Mouse (Mus musculus): ENCODE results near the gene Tspo2. TPM values are rescaled to one million over a fixed set of nuclear protein-coding genes. Genes with fewer than 3 reads are reported as not detected.

Gene Tspo2
- total RNA-seq, 2 experiments from 2014 or later, result not detected

DNA sequence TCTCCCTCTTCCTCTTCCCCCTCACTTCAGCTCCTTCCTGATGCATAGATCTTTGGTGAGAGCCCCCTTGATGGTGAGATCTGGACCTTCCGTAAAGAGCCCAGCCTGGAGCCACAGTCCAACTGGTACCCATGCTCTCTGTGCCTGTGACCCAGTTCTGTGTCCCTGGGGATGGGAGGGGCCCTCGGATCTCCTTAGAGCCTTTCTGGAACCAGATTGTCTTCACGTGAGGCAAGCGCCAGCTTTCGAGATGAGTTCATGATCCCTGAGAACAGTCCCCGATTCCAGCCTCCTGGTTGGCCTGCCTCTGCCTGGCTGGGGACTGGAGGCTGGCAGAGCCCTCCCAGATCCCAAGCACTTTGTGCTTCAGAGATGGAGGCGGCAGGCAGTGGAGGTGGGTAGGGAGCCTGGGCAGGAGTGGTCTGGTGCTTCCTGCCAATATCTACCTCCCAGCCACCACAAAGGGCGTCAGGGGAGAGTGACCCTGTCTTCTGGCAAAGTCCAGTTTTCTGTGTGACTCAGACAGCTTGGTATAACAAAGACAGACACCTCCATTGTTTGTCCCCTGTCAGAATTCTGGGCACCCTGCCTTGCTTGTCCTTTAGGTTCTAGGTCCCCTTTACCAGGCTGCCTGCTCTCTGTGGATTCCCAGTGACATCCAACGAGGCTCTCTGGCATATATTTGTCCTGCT, 577 bp upstream of the Tspo2 start:
- DNase-seq (ENCODE audit: low spot score in 2 of 2), result no peak

DNA sequence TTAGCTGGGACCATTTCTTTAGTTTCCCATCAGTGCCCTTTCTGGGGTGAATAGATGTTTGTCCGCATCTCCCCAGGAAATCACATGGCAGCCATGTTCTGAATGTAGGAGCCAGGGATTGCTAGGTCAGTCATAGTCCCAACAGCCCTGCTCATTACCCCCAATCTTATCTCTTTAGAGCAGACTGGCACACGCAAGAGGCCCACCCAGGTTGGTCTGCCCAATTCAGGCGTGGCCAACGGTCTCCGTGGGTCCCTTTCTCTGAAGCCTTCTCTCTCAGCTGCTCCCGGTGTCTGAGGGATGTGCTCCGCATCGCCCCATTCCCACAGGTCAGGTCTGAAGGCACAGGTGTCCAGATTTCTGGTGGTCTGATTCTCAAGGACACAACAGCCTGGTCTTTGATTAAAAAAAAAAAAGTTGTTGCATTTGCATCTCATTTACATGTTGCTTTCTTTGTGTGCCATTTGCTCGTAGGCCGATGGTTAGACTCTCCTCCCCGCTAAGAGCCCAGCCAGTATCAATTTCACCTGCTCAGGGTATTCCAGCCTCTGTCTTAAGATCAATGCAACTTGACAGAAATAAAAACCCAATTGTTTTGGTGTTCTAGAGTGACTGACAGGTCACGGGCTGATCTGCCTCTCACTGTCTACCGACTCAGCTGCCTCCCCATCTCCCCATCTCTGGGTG, 513 bp downstream of the Tspo2 start:
- DNase-seq (ENCODE audit: low spot score in 2 of 2), result no peak

DNA sequence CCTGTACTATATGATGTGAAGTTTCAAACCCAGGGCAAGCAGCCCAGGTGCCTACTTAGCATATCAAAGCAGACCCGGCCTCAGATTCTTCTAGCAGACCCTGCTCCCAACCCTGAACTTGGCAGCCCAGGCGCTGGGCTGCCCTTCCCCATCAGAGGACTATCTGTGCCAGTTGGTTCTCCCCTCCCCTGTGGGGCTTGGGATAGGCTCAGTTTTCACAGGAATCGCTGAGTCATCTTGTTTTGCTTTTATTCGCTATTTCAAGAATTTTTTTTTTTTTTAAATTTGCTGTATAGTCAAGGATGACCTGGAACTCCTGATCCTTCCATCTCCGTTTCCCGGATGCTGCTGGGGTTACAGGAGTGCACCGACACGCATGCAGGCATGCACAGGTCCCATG, 3.6 kb downstream of the Tspo2 start:
- no peak for DNase-seq (ENCODE audit: low spot score in 2 of 2)

DNA sequence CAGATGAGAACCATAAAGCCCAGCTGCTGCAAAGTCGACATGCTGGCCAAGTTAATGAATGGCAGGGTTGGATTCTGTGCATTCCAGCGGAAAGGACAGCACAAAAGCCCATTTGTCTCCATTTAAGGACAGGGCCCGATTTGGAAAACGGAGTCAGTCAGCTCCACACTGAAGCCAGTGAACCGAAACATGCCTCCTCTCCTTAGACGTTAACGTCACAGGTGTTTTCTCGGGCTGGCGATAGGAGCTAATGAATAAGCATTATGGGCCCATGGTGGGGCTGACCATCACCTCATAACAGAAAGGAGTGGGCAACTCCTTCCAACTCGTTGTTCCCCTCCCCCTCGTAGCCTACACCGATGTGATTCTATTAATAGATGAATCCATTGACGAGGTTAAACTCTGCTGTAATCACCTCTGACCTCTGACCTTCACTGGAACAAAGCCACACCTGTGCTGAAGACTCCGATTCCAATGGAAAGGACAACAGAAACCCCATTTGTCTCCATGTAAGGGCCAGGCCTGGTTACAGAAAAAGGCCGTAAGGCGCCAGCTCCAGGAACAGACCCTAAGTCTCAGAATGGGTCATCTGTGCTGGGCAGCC, 7.7 kb downstream of the Tspo2 start:
- DNase-seq (ENCODE audit: low spot score in 2 of 2), result no peak

DNA sequence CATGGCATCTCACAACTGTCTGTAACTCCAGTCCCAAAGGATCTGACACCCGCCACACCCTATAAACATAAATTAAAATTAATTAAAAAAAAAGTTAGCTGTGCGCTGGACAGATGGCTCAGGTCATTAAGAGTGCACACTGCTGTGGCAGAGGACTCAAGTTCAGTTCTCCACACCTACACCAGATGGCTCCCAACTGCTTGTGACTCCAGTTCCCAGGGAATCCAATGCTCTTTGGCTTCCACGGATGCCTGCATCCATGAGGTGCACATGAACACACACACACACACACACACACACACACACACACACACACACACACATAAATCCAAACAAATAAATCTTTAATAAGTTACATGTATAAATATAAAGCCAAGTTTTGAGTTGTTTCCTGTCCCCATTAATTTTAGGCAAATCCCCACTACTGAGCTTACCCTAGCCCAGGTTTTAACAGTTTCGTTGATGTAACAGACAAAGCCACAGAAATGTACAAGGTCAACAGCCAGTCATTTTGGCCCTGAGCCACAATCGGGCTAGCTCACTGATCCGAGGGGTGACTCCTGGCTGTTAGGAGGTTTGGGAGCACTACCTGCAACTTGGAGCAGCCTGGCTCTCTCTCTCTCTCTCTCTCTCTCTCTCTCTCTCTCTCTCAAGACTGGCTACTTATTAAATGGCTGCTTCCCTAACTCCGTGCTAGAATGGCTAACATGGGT, 8.4 kb downstream of the Tspo2 start:
- DNase-seq (ENCODE audit: low spot score in 2 of 2), result no peak

DNA sequence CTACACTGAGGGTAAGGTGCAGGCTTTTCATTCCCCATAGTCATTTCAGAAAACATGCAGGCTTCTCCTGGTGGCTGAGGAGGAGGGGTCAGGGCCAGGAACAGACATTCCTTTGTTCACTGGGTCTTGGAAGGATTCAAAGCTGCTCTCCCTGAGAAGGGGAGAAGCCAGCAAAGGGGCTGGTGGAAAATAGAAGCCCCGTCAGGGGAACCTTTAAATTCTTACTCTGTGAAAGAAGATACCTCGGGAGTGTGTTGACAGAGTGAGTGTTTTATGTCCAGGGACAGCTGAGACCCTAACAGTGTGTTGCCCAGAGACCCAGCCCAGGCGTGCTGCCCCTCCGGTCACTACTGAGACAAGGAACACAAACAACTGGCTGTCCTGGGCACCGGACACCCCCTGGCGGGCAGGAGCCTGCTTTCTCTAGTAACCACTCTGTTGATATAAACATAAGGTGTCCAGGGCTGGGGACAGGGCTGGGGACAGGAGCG, 13.9 kb downstream of the Tspo2 start:
- DNase-seq (ENCODE audit: low spot score in 2 of 2), result no peak

DNA sequence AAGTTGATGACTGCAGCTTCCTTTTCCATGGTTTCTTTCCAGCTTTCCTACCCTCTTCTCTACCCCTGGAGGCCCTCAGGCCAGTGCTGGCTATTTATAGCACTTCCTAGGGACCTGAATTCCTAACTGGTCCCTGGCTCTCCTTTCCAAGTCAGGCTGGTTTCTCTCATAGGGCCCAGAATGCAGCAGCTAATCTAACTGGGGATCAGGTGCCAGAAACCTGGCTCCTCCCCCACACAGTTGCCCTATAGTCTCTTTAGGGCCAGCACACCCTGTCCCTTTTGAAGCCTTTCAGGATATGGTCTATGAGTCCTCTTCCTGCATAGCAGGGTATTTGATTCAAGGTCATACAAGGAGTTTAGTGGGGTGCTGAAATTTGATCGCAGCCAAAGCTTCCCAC, 14.8 kb downstream of the Tspo2 start:
- DNase-seq (ENCODE audit: low spot score in 2 of 2), result no peak

DNA sequence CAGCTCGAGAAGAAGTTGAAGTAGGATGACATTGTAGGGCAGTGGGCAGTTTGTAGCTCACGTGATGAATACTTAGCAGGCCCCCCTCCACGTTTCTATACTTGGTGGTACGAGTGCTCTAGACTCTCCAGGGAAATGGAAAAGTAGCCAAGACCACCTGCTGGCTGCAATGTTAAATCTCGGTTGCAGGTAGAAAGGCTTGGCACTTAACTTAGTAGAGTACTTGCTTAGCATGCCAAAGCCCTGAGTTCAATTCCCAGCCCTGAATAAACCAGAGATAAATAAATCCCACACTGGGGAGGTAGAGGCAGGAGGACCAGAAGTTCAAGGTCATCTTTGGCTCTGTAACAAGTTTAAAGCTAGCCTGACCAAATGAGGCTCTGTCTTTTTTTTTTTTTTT, 16.8 kb downstream of the Tspo2 start:
- no peak for DNase-seq (ENCODE audit: low spot score in 2 of 2)

DNA sequence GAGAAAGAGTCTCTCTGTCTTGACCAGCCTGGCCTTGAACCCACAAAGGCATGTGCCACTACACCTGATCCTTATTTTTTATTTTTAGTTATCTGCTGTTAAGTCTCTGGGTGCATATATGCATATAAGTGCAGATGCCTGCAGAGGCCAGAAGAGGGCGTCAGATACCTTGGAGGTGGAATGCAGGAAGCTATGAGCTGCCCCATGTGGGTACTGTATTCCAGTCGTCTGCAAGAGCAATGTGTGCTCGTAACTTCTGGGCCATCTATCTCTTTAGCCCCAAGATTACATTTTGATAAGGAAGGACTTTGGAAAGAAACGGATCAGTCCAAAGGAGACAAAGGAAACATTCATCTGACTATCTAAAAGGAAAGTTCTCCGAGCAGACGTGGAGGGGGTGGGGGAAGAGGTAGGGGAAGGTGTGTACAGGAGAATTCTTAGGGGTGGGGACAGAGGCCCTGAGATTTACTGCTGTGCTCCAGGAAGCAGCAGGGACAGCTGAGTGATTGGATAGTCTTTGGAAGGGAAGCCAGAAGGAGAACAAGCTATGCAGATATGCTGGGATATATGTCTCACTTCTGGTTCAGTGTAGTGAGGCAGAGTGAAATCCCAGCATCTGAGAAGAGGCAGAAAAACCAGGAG, 17.5 kb downstream of the Tspo2 start:
- no peak for DNase-seq (ENCODE audit: low spot score in 2 of 2)

DNA sequence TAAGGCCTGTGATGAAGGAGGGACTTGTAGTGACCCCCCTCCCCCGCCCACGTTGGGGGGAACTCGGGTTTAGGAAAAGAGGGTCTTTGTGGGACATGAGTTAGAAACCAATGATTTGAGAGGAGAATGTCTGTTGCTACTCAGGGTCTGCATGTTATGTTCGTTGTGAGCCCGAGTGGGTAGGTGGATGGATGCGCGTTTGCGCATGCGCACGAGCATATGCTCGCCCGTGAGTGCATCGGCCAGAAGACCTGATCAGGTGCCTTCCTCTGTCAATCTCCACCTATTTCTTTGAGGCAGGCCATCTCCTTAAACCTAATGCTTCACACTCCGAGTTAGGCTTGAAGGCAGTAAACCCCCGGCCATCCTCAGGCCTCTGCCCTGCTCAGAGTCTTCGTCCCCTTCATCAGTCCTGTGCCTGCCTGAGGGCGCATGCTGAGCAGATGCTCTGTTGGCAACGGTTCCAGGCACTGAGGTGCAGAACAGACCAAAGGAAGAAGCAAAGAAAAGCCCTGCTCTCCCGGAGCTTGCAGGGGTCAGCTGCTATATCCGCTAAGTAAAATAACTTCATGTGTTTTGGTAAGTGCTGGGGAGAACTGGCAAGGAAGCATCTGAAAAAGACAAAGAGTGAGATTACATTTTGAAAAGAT, 18.2 kb downstream of the Tspo2 start:
- DNase-seq (ENCODE audit: low spot score in 2 of 2), result no peak

DNA sequence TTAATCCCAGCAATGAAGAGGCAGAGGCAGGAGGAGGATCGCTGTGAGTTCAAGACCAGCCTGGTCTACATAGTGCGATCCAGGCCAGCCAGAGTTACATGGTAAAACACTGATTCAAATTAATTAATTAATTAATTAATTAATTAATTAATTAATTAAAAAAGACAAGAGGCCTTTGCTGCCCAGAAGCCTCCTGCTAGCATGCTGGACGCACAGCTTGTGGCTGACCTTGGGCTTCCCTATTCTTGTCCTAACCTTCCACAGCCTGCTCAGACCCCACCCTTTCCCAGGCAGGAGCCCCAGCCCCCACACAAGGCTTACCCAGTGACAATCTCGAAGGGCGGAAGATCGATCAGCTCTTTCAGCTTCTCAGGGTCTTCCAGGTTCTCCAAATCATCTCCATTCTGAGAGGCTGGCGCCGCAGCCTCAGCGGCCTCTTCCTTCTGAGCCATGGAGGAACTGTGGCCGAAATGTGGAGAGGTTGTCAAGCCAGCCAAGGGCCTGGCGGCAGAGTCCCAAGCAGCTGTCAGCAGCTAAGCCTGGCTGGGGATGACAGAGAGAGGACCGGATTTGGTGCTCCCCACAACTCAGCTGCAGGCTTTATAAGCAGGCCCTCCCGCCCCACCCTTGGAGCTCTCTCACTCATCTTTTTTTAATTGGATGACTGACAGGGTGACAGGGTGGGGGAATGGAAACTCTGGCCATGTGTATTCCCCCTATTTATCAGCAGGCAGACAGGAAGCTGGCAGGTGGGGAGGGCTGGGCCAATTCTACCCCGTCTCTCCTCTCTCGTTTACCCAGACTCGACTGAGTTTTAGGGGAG, 19.0 kb downstream of the Tspo2 start, which contains the start of gene Apobec2:
Gene Apobec2, minus strand, starts transcription at position 773 of the 823 bp plus-strand sequence.
- DNase-seq (ENCODE audit: low spot score in 2 of 2), result no peak

DNA sequence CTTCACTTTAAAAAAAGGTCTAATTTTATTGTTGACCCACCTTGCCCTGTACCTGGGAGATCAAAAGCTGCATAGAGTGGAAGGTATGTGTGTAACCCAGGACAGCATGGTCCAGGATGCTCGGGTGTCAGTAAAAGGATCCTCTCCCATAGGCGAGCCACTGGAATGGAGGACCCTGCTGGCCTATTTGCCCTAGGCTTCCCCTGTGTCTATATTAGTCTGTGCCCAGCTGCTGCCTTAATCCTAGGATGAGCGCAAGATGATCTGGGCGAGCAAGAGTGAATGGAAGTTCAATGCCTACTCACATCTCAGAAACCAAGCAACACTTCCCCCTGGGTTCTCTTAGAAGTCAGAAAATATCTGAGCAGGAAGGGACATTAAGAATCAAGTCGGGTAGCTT, 20.3 kb downstream of the Tspo2 start:
- DNase-seq (ENCODE audit: low spot score in 2 of 2), result no peak

DNA sequence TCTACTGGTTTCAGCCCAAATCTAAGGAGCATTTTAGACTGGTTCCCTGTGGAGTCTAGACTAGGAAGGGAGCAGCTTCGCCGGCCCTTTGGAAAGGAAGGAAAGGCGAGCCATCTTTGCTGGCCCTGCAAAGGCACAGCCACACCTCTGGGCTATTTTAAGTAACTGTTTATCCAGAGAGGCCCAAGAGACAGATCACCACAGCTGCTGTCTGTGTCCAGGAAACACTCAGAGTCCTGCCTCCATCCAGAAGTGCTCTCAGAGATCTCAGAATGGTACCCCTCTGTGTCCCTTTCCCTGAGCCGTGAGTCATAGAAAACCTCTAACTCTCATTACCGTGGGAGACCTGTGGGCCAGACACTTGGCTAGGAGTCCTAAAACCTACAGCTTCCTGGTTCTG, 20.9 kb downstream of the Tspo2 start:
- no peak for DNase-seq (ENCODE audit: low spot score in 2 of 2)

DNA sequence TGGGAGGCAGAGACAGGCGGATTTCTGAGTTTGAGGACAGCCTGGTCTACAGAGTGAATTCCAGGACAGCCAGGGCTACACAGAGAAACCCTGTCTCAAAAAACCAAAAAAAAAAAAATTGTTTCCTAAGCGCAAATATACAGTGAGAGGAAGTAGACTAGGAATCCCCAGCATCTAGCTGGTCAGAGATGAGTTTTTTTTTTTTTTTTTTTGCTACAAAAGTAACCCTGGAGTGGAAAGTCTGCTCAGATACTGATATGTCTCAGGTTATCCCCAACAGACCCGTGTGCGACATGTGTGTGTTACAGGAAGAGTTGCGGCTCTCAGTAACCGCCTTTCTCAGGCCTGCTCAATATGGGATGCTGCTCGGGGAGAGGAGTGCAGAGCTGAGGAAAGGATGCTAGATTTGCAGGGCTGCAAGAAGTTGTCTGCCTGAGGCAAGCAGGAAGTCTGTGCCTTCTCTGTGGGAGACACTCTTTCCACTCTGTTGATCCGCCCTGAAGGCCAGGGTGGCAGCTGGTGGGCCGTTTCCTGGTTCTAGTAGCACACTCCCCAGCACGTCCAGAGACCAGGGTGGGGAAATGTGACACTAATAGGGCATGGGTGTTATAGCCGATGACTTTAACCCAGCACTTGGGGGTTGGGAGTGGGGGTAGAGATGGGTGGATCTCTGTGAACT, 23.3 kb downstream of the Tspo2 start:
- no peak for DNase-seq (ENCODE audit: low spot score in 2 of 2)

DNA sequence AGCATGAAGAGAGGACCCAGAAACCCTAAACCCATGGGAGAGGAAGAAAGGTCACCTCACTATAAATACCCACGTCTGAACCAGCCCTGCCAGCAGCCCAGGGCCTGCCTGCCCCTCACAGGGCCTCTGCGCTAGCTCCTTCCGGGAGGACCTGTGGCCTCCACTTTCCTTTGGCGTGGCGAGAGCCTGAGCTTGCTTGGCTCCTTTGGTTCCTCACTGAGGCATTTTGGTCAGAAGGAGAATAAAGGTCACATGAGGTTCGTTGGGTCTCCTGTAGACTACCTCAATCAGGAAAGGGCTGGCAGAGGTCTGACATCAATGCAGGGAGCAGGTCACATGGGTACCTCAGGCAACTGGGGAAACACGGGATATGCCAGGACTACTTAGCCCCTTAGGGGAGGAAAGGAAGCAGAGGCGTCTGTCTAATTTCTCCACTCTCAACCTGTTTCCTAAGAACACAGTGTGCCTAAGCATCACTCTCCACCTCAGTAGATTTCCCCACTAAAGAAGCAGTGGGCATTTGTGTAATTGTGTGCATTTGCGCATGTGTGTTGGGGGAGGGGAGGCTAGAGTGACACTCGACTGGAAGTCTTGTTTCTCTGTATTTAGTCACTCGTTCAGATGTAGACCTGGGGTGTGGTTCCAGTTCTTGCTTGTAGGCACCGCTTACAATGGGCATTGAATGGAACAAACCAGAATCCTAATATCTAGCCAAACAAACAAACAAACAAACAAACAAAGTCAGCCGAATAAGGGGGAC, 24.2 kb downstream of the Tspo2 start:
- DNase-seq (ENCODE audit: low spot score in 2 of 2), result no peak

DNA sequence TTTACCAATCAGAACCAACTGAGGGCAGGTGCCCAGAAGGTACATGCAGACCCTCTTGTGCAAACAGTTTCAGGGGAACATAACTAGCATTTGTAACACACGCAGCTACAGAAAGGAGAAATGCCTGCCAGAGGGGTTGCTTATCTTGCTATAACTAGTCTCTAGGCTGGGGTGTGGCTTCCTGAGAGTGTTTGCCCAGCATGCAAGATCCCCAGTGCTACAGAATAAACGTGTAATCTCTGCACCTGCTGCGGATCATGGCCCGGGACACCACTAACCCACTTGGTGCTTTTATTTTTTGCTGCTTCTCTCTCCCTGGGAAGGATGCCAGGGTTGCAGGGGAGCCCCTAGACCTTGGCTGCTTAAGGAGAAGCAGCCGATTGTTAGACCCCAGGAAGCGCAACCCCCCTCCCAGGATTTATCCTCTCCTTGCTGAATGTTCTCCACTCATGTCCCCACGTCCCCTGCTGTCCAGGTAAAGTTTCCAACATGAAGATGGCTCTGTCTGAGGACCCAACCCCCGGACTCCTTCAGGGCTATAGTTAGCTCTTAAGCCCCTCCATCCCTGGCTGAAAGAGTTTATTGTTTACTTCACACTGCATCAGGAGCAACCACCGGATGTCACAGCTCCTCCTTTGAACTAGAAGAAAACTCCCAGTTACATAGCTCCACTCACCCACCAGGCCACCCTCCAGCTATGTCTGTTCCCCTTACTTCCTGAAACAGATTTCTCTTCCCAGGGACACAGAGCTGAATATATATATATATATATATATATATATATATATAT, 25.3 kb downstream of the Tspo2 start:
- no peak for DNase-seq (ENCODE audit: low spot score in 2 of 2)

DNA sequence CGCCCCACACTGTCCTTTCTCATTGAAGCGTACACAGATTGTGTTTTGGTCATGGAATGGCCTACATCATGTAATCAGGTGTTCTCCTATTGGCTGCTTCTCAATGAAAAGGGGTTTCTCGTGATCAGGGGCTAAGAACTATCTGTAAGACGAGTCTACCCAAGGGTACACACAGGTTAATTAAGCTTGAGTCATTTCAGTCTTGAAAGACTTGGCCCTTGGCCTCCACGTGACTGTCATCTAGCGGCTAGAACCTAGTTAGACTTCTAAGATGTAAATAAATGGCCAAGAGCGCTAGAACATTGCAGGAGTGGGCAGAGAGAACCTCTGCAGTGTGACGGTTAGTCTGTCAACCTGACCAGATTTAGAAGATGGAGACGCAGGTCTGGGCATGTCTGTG, 27.1 kb downstream of the Tspo2 start:
- DNase-seq (ENCODE audit: low spot score in 2 of 2), result no peak

DNA sequence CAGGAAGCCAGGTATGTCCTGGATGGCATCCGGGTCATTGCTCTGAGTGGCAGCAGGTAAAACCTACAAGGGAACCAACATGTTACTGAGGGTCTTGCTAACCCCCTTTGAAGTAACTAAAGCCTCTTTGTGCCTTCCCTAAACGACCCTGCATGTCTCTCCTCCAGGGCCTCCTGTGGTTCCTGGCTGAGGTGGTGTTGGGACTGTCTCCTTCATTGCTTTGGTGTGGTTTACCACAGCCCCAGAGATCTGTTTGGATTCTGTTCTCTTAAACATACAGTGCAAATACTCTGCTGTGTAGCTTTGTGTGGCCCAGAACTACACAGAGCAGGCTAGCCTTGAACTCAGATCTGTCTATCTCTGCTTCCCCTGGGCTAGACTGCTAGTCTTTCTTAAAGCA, 31.8 kb downstream of the Tspo2 start:
- DNase-seq (ENCODE audit: low spot score in 2 of 2), result no peak

Data from layer of hippocampus, adult 18-20 months (tissue).